Mouse (Mus musculus) kidney, embryonic 14.5 days (tissue): ENCODE measurements around the gene Art3. TPM values are rescaled to one million over a fixed set of nuclear protein-coding genes. Genes with fewer than 3 reads are reported as not detected.

ENCODE experiments used
- ATAC-seq: fragments of 200-750 bp; cut with Nextera tagmentation; 2 replicates; pipeline ENCODE4 v1.8.0; 2017; ENCODE audit warnings: moderate number of reproducible peaks, mild to moderate bottlenecking, moderate TSS enrichment, moderate library complexity; ENCODE audit not compliant: low FRiP score, low TSS enrichment
- H3K27ac ChIP-seq: fragments of 300-500 bp; sonication (generic); 2 replicates; pipeline ENCODE4 v1.5.1; 2014; ENCODE audit warnings: low read depth, mild to moderate bottlenecking, low read length, moderate library complexity, mixed read lengths
- H3K27me3 ChIP-seq: fragments of 300-500 bp; sonication (generic); 2 replicates; pipeline ENCODE4 v1.6.1; 2014; ENCODE audit warnings: mild to moderate bottlenecking, low read length; ENCODE audit not compliant: control insufficient read depth, insufficient read depth
- H3K36me3 ChIP-seq: fragments of 300-500 bp; sonication (generic); 2 replicates; pipeline ENCODE4 v1.6.1; 2014; ENCODE audit warnings: low read length, mixed read lengths; ENCODE audit not compliant: control insufficient read depth, insufficient read depth
- H3K4me1 ChIP-seq: fragments of 300-500 bp; sonication (generic); 2 replicates; pipeline ENCODE4 v1.6.1; 2014; ENCODE audit warnings: low read length, mixed read lengths; ENCODE audit not compliant: control insufficient read depth, insufficient read depth
- H3K4me2 ChIP-seq: fragments of 300-500 bp; sonication (generic); replicated peaks from 2 replicates; pipeline ENCODE4 v1.6.1; 2014; ENCODE audit warnings: low read depth, mild to moderate bottlenecking, low read length
- H3K4me3 ChIP-seq: fragments of 300-500 bp; sonication (generic); 2 replicates; pipeline ENCODE4 v1.5.1; 2014; ENCODE audit warnings: mild to moderate bottlenecking, low read length
- H3K9ac ChIP-seq: fragments of 300-500 bp; sonication (generic); 2 replicates; pipeline ENCODE4 v1.6.1; 2014; ENCODE audit warnings: low read depth, mild to moderate bottlenecking, low read length, moderate library complexity
- H3K9me3 ChIP-seq: fragments of 300-500 bp; sonication (generic); 2 replicates; pipeline ENCODE4 v1.6.1; 2016; ENCODE audit warnings: low read length; ENCODE audit not compliant: control insufficient read depth
- WGBS: fragments of 180-500 bp; shearing (Covaris S2); extraction: QIAGEN DNeasy Blood & Tissue Kit; methylation state at CpG from one replicate; pipeline ENCODE4 v1.1.7; 2014; 5-methylcytosine and 5-hydroxymethylcytosine counted together
- polyA plus RNA-seq: library from polyadenylated mRNA; unstranded; fragments of >200 nt; fragmentation: Nextera tagmentation; extraction: Ambion mirVana; gene quantifications from 2 replicates; pipeline ENCODE4 v1.2.1, GENCODE M21; 2014

The Art3 gene
- polyA plus RNA-seq, 1 experiment from 2014 or later = 1.7 TPM

DNA sequence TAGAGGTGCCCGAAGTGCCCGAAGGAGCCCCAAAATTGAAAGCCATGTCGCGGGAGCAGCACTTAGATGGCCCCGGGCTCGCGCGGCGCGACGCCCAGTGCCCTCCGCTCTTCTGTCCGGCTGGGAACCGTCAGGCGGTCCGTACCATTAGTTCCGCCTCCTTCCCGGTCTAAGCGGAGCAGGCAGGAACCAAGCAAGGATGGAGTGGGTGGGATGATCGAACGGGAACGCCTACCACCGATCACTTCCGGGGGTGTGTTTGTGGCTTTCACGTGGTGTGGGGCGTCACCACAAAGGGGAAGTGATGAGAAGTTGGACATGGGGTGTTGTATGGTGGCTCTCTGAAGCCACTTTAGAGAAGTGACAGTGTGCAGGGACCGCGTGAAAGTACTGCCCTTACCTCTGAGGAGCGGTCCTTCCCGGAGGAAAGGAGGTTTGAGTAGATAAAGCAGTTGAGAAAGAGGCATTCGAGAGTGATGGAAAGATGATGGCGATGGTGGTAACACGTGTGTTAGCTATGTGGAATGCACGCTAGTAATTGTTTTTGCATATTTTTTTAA is 103.5 kb downstream of the Art3 start, which contains the start of gene Nup54:
Gene Nup54 (minus strand): TSS at position 195 of the 560 bp plus-strand sequence.
- no peaks in the 10 kb centered on the region for H3K9me3 ChIP-seq
- no peaks in the 10 kb centered on the region for H3K27me3 ChIP-seq
- 1% methylated on average over 34 of the region's 34 CpGs for WGBS
- ATAC-seq = peak; percentile 100
- H3K9ac ChIP-seq = peak within 1 kb of the TSS; percentile 94
- H3K36me3 ChIP-seq = no peaks in the 10 kb centered on the region
- H3K4me2 ChIP-seq = peak within 1 kb of the TSS; percentile 87
- peaks cover 9% of the 10 kb centered on the region; the same call in 1 of the 2 replicates for H3K4me1 ChIP-seq
- H3K4me3 ChIP-seq = peak within 1 kb of the TSS; percentile 98
- peak within 1 kb of the TSS; percentile 83 for H3K27ac ChIP-seq

DNA sequence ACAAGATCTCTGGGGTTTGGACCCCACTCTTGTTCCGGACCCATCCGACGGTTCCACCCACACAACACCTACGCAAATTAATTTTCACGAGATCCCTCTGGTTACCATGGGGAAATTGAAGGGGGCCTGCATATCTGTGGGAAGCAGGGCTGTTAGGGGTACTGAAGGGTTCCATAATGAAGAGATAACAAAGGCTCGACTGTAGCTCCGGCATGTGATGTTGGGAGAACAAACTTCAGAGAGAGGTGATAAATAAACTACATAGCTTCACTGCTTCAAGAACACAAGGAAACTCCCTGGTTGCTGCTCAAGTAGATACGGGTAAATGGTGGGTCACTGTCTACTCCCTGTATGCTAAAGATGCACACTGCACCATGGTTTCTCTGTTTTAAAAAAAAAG is 106.9 kb downstream of the Art3 start:
- no peaks in the 10 kb centered on the region for H3K27me3 ChIP-seq

DNA sequence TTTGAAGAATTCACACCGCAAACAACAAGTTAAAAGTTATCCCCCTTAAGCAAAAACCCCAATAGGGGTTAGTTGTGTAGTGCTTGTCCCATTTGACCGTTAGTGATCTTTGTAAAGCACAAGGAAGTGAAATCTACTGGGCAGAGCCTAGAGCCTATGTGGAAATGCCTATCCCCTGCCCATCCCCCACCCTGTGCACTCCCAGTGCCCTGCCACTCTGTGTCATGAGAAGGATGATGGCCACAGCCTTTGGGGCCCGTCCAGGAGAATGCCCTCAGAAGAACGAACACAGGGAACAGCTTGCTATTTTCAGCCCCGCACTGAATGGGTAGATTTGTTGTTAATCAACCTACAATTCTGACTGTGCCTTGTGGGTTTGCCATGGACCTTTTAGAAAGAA is 109.9 kb downstream of the Art3 start:
- no peak overlapping the region for H3K4me3 ChIP-seq
- no peaks in the 10 kb centered on the region for H3K4me1 ChIP-seq
- no peaks in the 10 kb centered on the region for H3K27me3 ChIP-seq
- H3K36me3 ChIP-seq = peaks cover 4% of the 10 kb centered on the region; the same call in 1 of the 2 replicates
- H3K9me3 ChIP-seq = no peaks in the 10 kb centered on the region
- 54% methylated on average over 5 of the region's 5 CpGs for WGBS
- H3K27ac ChIP-seq = no peak overlapping the region
- H3K4me2 ChIP-seq = no peak overlapping the region
- H3K9ac ChIP-seq = no peak overlapping the region
- ATAC-seq = no peak

More for the DNA sequence above, 106.9 kb downstream of the Art3 start:
- 89% methylated on average over 8 of the region's 8 CpGs for WGBS
- no peak overlapping the region for H3K4me3 ChIP-seq
- no peaks in the 10 kb centered on the region for H3K36me3 ChIP-seq
- no peak overlapping the region for H3K4me2 ChIP-seq
- ATAC-seq = no peak
- no peak overlapping the region for H3K9ac ChIP-seq
- 0 out of 2 replicates have a peak, but pooled peaks cover 3% of the 10 kb centered on the region for H3K4me1 ChIP-seq
- H3K27ac ChIP-seq = no peak overlapping the region
- H3K9me3 ChIP-seq = no peaks in the 10 kb centered on the region

DNA sequence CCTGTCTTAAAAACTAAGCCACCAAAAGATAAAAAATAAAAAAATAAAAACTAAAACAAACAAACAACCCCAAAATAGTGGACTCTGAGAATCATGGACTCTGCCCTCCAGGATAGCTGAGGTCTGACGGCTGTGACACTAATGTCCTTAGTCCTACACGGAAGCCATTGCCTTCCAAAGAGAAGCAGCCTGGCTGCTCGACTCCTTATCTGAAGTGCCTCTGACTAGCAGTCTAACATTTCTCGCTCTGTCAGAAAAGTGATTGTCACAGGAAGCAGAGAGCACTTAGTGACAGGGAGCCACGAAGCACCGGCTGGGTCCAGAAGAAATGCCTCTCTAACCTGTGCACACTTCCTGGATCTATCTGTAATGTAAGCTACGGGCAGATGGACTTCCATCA is 111.3 kb downstream of the Art3 start:
- no peak overlapping the region for H3K4me2 ChIP-seq
- H3K9me3 ChIP-seq = no peaks in the 10 kb centered on the region
- H3K27me3 ChIP-seq = no peaks in the 10 kb centered on the region
- H3K27ac ChIP-seq = no peak overlapping the region
- no peak overlapping the region for H3K9ac ChIP-seq
- peaks cover 12% of the 10 kb centered on the region; the same call in 1 of the 2 replicates for H3K36me3 ChIP-seq
- 78% methylated on average over 7 of the region's 7 CpGs for WGBS
- no peak overlapping the region for H3K4me3 ChIP-seq
- no peak for ATAC-seq
- no peaks in the 10 kb centered on the region for H3K4me1 ChIP-seq

DNA sequence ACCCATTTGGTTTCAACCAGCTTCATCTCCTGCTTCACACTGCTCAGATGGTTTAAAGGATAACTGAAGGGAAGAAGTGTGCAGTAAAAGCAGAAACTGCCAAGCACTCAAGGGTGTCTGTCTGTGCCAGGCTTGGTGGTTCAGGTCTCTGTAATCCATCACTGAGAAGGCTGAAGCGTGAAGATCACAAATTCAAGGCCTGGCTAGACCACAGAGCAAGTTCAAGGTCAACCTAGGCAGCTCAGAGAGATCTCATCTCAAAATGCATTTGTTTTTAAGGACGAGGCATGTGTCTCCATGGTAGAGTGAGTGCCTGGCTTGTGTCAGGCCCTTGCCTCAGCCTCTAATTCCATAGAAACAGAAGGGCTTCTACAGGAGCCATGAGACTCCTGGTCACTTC is 113.4 kb downstream of the Art3 start:
- H3K9me3 ChIP-seq = no peaks in the 10 kb centered on the region
- H3K36me3 ChIP-seq = peaks cover 17% of the 10 kb centered on the region; the same call in 1 of the 2 replicates
- ATAC-seq = no peak
- H3K4me2 ChIP-seq = no peak overlapping the region
- no peak overlapping the region for H3K9ac ChIP-seq
- no peaks in the 10 kb centered on the region for H3K27me3 ChIP-seq
- no peak overlapping the region for H3K4me3 ChIP-seq
- no peaks in the 10 kb centered on the region for H3K4me1 ChIP-seq
- WGBS = 89% methylated on average over 2 of the region's 2 CpGs
- no peak overlapping the region for H3K27ac ChIP-seq

DNA sequence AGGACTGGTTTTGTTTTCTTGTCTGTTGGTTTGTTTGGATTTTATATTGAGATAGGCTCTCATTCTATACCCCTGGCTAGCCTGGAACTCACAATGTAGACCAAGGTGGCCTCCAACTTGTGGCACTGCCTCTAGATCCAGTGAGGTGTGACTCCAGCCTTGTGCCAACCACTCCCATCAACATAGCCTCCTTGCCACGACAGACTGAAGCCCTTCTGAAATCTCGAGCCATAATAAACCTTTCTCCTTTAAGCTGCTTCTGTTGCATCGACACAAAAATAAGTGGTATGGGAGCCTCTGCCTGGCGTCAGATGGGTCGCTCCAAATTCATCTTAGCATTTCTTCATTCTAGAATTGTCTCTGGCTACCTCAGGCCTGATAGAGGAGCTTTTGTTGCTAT is 115.1 kb downstream of the Art3 start:
- Histone ChIP-seq H3K4me3 (no peak overlapping the region), H3K27ac (no peak overlapping the region), H3K27me3 (no peaks in the 10 kb centered on the region), H3K9me3 (no peaks in the 10 kb centered on the region), H3K4me1 (no peaks in the 10 kb centered on the region), H3K4me2 (no peak overlapping the region), H3K36me3 (peaks cover 21% of the 10 kb centered on the region; the same call in 1 of the 2 replicates), H3K9ac (no peak overlapping the region)
- no peak for ATAC-seq
- 92% methylated on average over 5 of the region's 5 CpGs for WGBS

DNA sequence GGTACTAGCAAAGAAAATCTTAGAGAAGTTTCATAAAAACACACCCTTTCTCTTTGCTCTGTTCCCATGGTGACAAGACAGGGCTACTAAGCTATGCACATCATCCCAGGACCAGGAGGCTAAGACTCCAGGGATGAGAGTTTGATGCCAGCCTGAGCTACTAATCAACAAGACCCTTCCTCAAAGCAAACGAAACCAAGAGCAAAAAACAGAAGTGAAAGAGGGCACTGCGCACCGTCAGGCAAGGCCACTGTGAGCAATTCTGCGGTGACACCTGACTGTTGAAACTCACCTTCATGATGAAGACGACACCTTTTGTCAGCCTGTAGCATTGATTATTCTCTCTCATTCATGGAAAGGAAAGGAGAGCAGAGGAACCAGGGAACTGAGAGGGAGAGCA is 121.2 kb downstream of the Art3 start:
- WGBS = 96% methylated on average over 5 of the region's 5 CpGs
- peaks cover 13% of the 10 kb centered on the region; the same call in 1 of the 2 replicates for H3K36me3 ChIP-seq
- H3K4me3 ChIP-seq = no peak overlapping the region
- no peak overlapping the region for H3K4me2 ChIP-seq
- no peak overlapping the region for H3K27ac ChIP-seq
- no peak for ATAC-seq
- H3K4me1 ChIP-seq = no peaks in the 10 kb centered on the region
- H3K9ac ChIP-seq = no peak overlapping the region
- H3K9me3 ChIP-seq = no peaks in the 10 kb centered on the region
- no peaks in the 10 kb centered on the region for H3K27me3 ChIP-seq

DNA sequence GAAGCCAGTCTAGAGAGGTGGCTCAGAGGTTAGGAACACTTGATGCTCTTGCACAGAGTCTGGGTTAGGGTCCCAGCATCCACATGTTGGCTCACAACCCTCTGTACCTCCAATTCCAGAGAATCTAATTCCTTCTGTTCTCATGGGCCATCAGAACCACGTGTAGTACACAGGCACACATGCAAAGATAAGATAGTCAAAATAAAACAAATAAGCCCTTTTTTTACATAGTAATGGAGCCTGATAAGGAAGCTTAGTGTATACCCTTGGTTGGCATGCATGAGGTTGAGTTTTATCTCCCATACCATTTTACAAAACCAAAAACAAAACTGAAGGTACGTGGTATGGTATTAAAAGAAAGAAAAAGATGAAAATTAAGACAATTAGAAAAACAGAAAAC is 125.8 kb downstream of the Art3 start:
- no peak overlapping the region for H3K9ac ChIP-seq
- peaks cover 6% of the 10 kb centered on the region for H3K36me3 ChIP-seq
- H3K4me3 ChIP-seq = no peak overlapping the region
- no peaks in the 10 kb centered on the region for H3K27me3 ChIP-seq
- no peaks in the 10 kb centered on the region for H3K4me1 ChIP-seq
- no peak overlapping the region for H3K27ac ChIP-seq
- no peak overlapping the region for H3K4me2 ChIP-seq
- 83% methylated on average over 2 of the region's 2 CpGs for whole genome bisulfite sequencing
- no peaks in the 10 kb centered on the region for H3K9me3 ChIP-seq
- ATAC-seq = no peak

DNA sequence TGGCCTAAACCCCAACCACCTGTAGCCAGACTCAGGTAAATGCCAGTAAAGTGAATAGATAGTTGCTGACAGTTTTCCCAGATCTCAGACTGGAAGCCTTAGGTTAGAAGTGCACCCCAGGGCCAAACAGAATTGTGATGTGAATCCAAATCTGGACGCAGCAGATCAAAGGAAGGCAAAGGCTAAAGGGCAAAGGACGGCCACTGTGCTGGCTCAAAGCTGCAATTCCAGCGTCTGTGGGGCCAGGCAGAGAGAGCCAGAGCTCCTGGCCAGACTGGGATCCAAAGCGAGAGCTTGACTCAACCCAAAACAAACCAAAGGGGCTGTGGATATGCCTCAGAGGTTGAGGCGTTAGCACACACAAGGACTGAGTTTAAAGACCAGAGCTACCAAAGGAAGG is 127.1 kb downstream of the Art3 start:
- WGBS = 45% methylated on average over 5 of the region's 5 CpGs
- ATAC-seq = no peak

More for the DNA sequence above, 127.1 kb downstream of the Art3 start:
- peaks cover 6% of the 10 kb centered on the region for H3K36me3 ChIP-seq
- no peaks in the 10 kb centered on the region for H3K9me3 ChIP-seq
- H3K4me1 ChIP-seq = no peaks in the 10 kb centered on the region
- no peak overlapping the region for H3K9ac ChIP-seq
- H3K27me3 ChIP-seq = no peaks in the 10 kb centered on the region
- no peak overlapping the region for H3K4me3 ChIP-seq
- H3K4me2 ChIP-seq = no peak overlapping the region
- H3K27ac ChIP-seq = no peak overlapping the region
